Mouse (Mus musculus) thymus, adult 2 months (tissue): ENCODE results near the gene Slc1a4.

Experiments used
- CTCF ChIP-seq: fragments of 200-500 bp; IDR thresholded peaks from 2 replicates; pipeline ENCODE4 v1.5.1; 2012; ENCODE audit warnings: mild to moderate bottlenecking, control low read depth, low read length, moderate library complexity, borderline replicate concordance; ENCODE audit not compliant: control insufficient read depth, poor library complexity, insufficient read depth; ENCODE audit errors: extremely low read depth
- POLR2A ChIP-seq: fragments of 200-500 bp; IDR thresholded peaks from 2 replicates; pipeline ENCODE4 v1.6.1; 2012; ENCODE audit warnings: mild to moderate bottlenecking, low read length, control low read depth, moderate library complexity; ENCODE audit not compliant: control insufficient read depth, poor library complexity, insufficient read depth; ENCODE audit errors: extremely low read depth

DNA sequence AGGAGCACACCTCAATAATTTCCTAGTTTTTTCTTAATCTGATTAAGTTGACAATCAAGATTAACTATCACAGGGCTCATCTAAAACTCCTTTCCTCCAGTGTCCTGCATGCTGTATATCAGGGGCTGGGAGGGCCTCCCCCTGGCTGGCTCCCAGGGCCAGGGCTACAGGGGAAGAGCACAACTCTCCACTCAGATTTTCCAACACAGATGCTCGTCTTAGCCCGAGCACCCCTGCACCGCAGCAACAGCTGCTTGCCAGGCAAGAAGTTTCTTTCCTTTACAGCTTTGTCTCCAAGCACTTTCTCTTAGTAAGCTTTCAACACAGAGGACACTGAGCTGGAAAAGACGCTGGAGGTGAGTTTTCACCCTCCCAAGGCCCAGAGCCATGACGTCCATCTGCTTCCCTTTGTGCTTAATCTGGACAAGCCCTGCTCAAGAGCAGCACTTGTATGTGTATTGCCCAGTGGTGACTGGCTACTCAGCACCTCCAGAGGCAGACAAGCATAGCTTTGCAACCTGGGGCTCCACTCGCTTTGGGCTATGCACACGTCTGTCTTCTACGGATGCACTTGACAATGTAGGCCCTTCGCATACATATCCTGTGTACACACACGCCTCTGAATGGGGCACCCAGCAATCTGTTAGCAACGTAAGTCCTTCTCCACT lies 6.1 kb downstream of the Slc1a4 start:
- TF ChIP-seq CTCF (no peak), POLR2A (no peak)
